Comparison of ENCODE assay signal across 11 mouse cellular contexts in the genomic region with DNA sequence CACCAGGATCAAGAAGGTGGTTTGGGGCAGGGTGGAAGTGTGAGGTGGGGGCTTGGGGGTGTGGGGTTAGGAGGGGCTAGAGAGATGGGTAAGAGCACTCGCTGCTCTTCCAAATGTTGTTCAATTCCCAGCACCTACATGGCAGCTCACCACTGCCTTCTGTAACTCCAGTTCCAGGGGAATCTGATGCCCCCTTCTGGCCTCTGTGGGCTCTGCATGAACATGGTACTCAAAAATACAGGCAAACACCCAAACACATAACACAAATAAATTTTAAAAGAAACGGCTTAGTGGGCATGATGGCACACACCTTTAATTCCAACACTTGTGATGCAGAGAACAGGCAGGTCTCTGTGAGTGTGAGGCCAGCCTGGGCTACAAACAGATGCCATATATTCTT. TPM values are rescaled to one million over a fixed set of nuclear protein-coding genes. Genes with fewer than 3 reads are reported as not detected.
DNase-seq lines count a peak whose midpoint lies in the region; ATAC-seq and TF ChIP-seq lines count a peak whose summit lies in the region.
"Had no signal": no experiment of that assay in that cellular context is flagged by ENCODE, and none has a peak within 500 bp of the region (broad histone marks: within the 10 kb centered on the region; RNA-seq: fewer than 3 reads in every experiment).

No protein-coding gene starts in this region.

- H3K27ac ChIP-seq in hindbrain, postnatal 0 days, result no peak overlapping the region
- H3K27ac ChIP-seq in hindbrain, embryonic 12.5 days, result no peak overlapping the region
- H3K27ac ChIP-seq in lung, postnatal 0 days (ENCODE audit: low read length), result no peak overlapping the region
- H3K27ac ChIP-seq: heart, embryonic 13.5 days had no signal

- H3K36me3 ChIP-seq in hindbrain, postnatal 0 days (ENCODE audit: insufficient read depth, low read length), result no peaks in the 10 kb centered on the region
- H3K36me3 ChIP-seq in hindbrain, embryonic 12.5 days, result no peaks in the 10 kb centered on the region
- no peaks in the 10 kb centered on the region for H3K36me3 ChIP-seq in lung, postnatal 0 days (ENCODE audit: insufficient read depth, low read length)
- H3K36me3 ChIP-seq: heart, embryonic 13.5 days had no signal

- H3K4me2 ChIP-seq in hindbrain, postnatal 0 days (ENCODE audit: low read depth, low read length), result no peak overlapping the region
- no peak overlapping the region for H3K4me2 ChIP-seq in hindbrain, embryonic 12.5 days (replicated peaks)
- no peak overlapping the region for H3K4me2 ChIP-seq in lung, postnatal 0 days (replicated peaks; ENCODE audit: low read depth, low read length)
- H3K4me2 ChIP-seq: heart, embryonic 13.5 days had no signal

- H3K4me1 ChIP-seq in hindbrain, postnatal 0 days (ENCODE audit: insufficient read depth, low read length), result no peaks in the 10 kb centered on the region
- H3K4me1 ChIP-seq in hindbrain, embryonic 12.5 days, result peaks cover 9% of the 10 kb centered on the region
- peaks cover 4% of the 10 kb centered on the region; the same call in 1 of the 2 replicates for H3K4me1 ChIP-seq in lung, postnatal 0 days (ENCODE audit: insufficient read depth, low read depth, low read length)

- TF ChIP-seq EP300 in lung, postnatal 0 days (IDR thresholded peaks at IDR 0.05), result no peak

- H3K4me3 ChIP-seq in hindbrain, postnatal 0 days (ENCODE audit: low read length), result no peak overlapping the region
- no peak overlapping the region for H3K4me3 ChIP-seq in hindbrain, embryonic 12.5 days
- no peak overlapping the region for H3K4me3 ChIP-seq in lung, postnatal 0 days (ENCODE audit: low read depth, low read length)
- H3K4me3 ChIP-seq: heart, embryonic 13.5 days had no signal

- peak; percentile 14 for DNase-seq in hindbrain, postnatal 0 days (ENCODE audit: low spot score)
- peak; percentile 34 for DNase-seq in CD4-positive helper T cell, adult 2 months (ENCODE audit: low read depth, low spot score)
- DNase-seq in ZHBTc4 (ENCODE audit: low read depth, low spot score), result peak; percentile 82
- peak; percentile 29 for DNase-seq in lung, postnatal 0 days (ENCODE audit: low spot score)
- DNase-seq in urinary bladder, adult 2 months (ENCODE audit: low spot score), result no peak
- DNase-seq in right cerebral cortex, postnatal 14 days, result no peak

- no peaks in the 10 kb centered on the region for H3K27me3 ChIP-seq in hindbrain, postnatal 0 days (ENCODE audit: insufficient read depth, low read length)
- H3K27me3 ChIP-seq in hindbrain, embryonic 12.5 days, result no peaks in the 10 kb centered on the region
- no peaks in the 10 kb centered on the region for H3K27me3 ChIP-seq in lung, postnatal 0 days (replicated peaks; ENCODE audit: insufficient read depth, low read length)

- WGBS in hindbrain, postnatal 0 days, result 41% methylated on average over 2 of the region's 2 CpGs
- 62% methylated on average over 2 of the region's 2 CpGs for WGBS in hindbrain, embryonic 12.5 days
- WGBS in lung, postnatal 0 days, result 52% methylated on average over 2 of the region's 2 CpGs

- no peak for ATAC-seq in hindbrain, postnatal 0 days
- no peak for ATAC-seq in hindbrain, embryonic 12.5 days (ENCODE audit: low FRiP score)
- no peak for ATAC-seq in lung, postnatal 0 days
- no peak for ATAC-seq in granulocyte monocyte progenitor cell, adult 5-6 weeks (replicated peaks; ENCODE audit: poor library complexity, severe bottlenecking)

- H3K9ac ChIP-seq in hindbrain, postnatal 0 days (replicated peaks; ENCODE audit: low read length), result no peak overlapping the region
- no peak overlapping the region for H3K9ac ChIP-seq in hindbrain, embryonic 12.5 days
- H3K9ac ChIP-seq in lung, postnatal 0 days (replicated peaks; ENCODE audit: low read depth), result no peak overlapping the region
- H3K9ac ChIP-seq: heart, embryonic 13.5 days had no signal

- no peaks in the 10 kb centered on the region for H3K9me3 ChIP-seq in hindbrain, postnatal 0 days (ENCODE audit: low read length)
- no peaks in the 10 kb centered on the region for H3K9me3 ChIP-seq in hindbrain, embryonic 12.5 days (replicated peaks)
- H3K9me3 ChIP-seq in lung, postnatal 0 days (ENCODE audit: low read length), result no peaks in the 10 kb centered on the region
- H3K9me3 ChIP-seq: heart, embryonic 13.5 days had no signal

- TF ChIP-seq CTCF in hindbrain, postnatal 0 days (IDR thresholded peaks at IDR 0.05; ENCODE audit: low read depth), result peak; percentile 41
- TF ChIP-seq CTCF in lung, postnatal 0 days (IDR thresholded peaks at IDR 0.05), result peak; percentile 61

RNA-seq across cellular contexts. Expression of a gene that starts 3.8 kb away (rescaled TPM):
- total RNA-seq in hindbrain, postnatal 0 days (2014; rRNA removed), result 0.99 and 2.4 TPM in 2 replicates
- polyA plus RNA-seq in hindbrain, postnatal 0 days (2015; fragmentation: Nextera tagmentation; extraction: Ambion mirVana), result 2.5 and 3.0 TPM in 2 replicates
- 2.6 and 2.7 TPM in 2 replicates for polyA plus RNA-seq in hindbrain, embryonic 12.5 days (2016; fragmentation: Nextera tagmentation; extraction: Ambion mirVana)
- 2.4 and 3.4 TPM in 2 replicates for polyA plus RNA-seq in lung, postnatal 0 days (2015; fragmentation: Nextera tagmentation; extraction: Ambion mirVana)
- 1.3 TPM in 2 replicates for polyA plus RNA-seq in urinary bladder, adult 2 months (2012; rRNA removed)
- total RNA-seq in granulocyte monocyte progenitor cell, adult 5-6 weeks (2014; fragmentation: Nextera tagmentation), result 3.9 TPM in 1 of 2 replicates, not detected in the other
- 0.17 and 0.52 TPM in 2 replicates for total RNA-seq in granulocyte monocyte progenitor cell, adult 5-6 weeks (2017)

RNA-seq across cellular contexts. Expression of a gene that starts 3.9 kb away (rescaled TPM):
- total RNA-seq in hindbrain, postnatal 0 days (2014; rRNA removed), result not detected in 2 replicates
- not detected in 2 replicates for polyA plus RNA-seq in hindbrain, postnatal 0 days (2015; fragmentation: Nextera tagmentation; extraction: Ambion mirVana)
- not detected in 2 replicates for polyA plus RNA-seq in hindbrain, embryonic 12.5 days (2016; fragmentation: Nextera tagmentation; extraction: Ambion mirVana)
- not detected in 2 replicates for polyA plus RNA-seq in lung, postnatal 0 days (2015; fragmentation: Nextera tagmentation; extraction: Ambion mirVana)
- 0.03 TPM in 2 replicates for polyA plus RNA-seq in urinary bladder, adult 2 months (2012; rRNA removed)
- not detected in 2 replicates for total RNA-seq in granulocyte monocyte progenitor cell, adult 5-6 weeks (2014; fragmentation: Nextera tagmentation)
- total RNA-seq in granulocyte monocyte progenitor cell, adult 5-6 weeks (2017), result 0.21 TPM in 1 of 2 replicates, not detected in the other
- polyA plus RNA-seq: heart, embryonic 13.5 days; lung, embryonic 16.5 days; small intestine, adult 2 months had no signal

RNA-seq across cellular contexts. Expression of a gene that starts 29.3 kb away (rescaled TPM):
- 30.4 and 32.0 TPM in 2 replicates for total RNA-seq in hindbrain, postnatal 0 days (2014; rRNA removed)
- polyA plus RNA-seq in hindbrain, postnatal 0 days (2015; fragmentation: Nextera tagmentation; extraction: Ambion mirVana), result 8.5 and 9.2 TPM in 2 replicates
- polyA plus RNA-seq in hindbrain, embryonic 12.5 days (2016; fragmentation: Nextera tagmentation; extraction: Ambion mirVana), result 14.2 and 15.0 TPM in 2 replicates
- polyA plus RNA-seq in lung, postnatal 0 days (2015; fragmentation: Nextera tagmentation; extraction: Ambion mirVana), result 1.8 TPM in 2 replicates
- polyA plus RNA-seq in urinary bladder, adult 2 months (2012; rRNA removed), result 1.8 and 2.7 TPM in 2 replicates
- not detected in 2 replicates for total RNA-seq in granulocyte monocyte progenitor cell, adult 5-6 weeks (2014; fragmentation: Nextera tagmentation)
- total RNA-seq in granulocyte monocyte progenitor cell, adult 5-6 weeks (2017), result not detected in 2 replicates

RNA-seq across cellular contexts. Expression of a gene that starts 30.4 kb away (rescaled TPM):
- 10.7 and 14.1 TPM in 2 replicates for total RNA-seq in hindbrain, postnatal 0 days (2014; rRNA removed)
- 21.2 and 21.3 TPM in 2 replicates for polyA plus RNA-seq in hindbrain, postnatal 0 days (2015; fragmentation: Nextera tagmentation; extraction: Ambion mirVana)
- 26.5 and 27.9 TPM in 2 replicates for polyA plus RNA-seq in hindbrain, embryonic 12.5 days (2016; fragmentation: Nextera tagmentation; extraction: Ambion mirVana)
- polyA plus RNA-seq in lung, postnatal 0 days (2015; fragmentation: Nextera tagmentation; extraction: Ambion mirVana), result 31.2 and 38.3 TPM in 2 replicates
- 29.4 TPM in 2 replicates for polyA plus RNA-seq in urinary bladder, adult 2 months (2012; rRNA removed)
- total RNA-seq in granulocyte monocyte progenitor cell, adult 5-6 weeks (2014; fragmentation: Nextera tagmentation), result 11.3 and 24.2 TPM in 2 replicates
- 4.4 and 11.3 TPM in 2 replicates for total RNA-seq in granulocyte monocyte progenitor cell, adult 5-6 weeks (2017)

RNA-seq across cellular contexts. Expression of a gene that starts 30.5 kb away (rescaled TPM):
- 15.0 and 23.4 TPM in 2 replicates for total RNA-seq in hindbrain, postnatal 0 days (2014; rRNA removed)
- polyA plus RNA-seq in hindbrain, postnatal 0 days (2015; fragmentation: Nextera tagmentation; extraction: Ambion mirVana), result 42.7 and 45.3 TPM in 2 replicates
- 38.7 and 44.3 TPM in 2 replicates for polyA plus RNA-seq in hindbrain, embryonic 12.5 days (2016; fragmentation: Nextera tagmentation; extraction: Ambion mirVana)
- polyA plus RNA-seq in lung, postnatal 0 days (2015; fragmentation: Nextera tagmentation; extraction: Ambion mirVana), result 56.0 and 62.6 TPM in 2 replicates
- 25.9 and 49.0 TPM in 2 replicates for polyA plus RNA-seq in urinary bladder, adult 2 months (2012; rRNA removed)
- total RNA-seq in granulocyte monocyte progenitor cell, adult 5-6 weeks (2014; fragmentation: Nextera tagmentation), result 27.1 and 35.0 TPM in 2 replicates
- 39.2 and 42.6 TPM in 2 replicates for total RNA-seq in granulocyte monocyte progenitor cell, adult 5-6 weeks (2017)

Comparison
In these comparisons a context has a peak if more than half of its experiments do, and no peak if none do; other contexts are left out.
1. DNase-seq: peak in hindbrain, postnatal 0 days (single experiment), CD4-positive helper T cell, adult 2 months (single experiment), ZHBTc4 (single experiment) and lung, postnatal 0 days (single experiment); none in urinary bladder, adult 2 months (single experiment) and right cerebral cortex, postnatal 14 days (single experiment).